Mouse (Mus musculus) spleen, postnatal 10 days (tissue): ENCODE results near the gene Eif2b5.
"Not testable (repeated sequence)": the region's sequence is repeated elsewhere in the genome, so short reads cannot be mapped to it uniquely, and the experiment has no call there.

ENCODE experiments used
- DNase-seq, 2 experiments: peaks; one replicate each; pipeline ENCODE4 v3.0.0; 2021 to 2022; ENCODE audit warnings: low spot score in 2 of 2

The Eif2b5 gene

DNA sequence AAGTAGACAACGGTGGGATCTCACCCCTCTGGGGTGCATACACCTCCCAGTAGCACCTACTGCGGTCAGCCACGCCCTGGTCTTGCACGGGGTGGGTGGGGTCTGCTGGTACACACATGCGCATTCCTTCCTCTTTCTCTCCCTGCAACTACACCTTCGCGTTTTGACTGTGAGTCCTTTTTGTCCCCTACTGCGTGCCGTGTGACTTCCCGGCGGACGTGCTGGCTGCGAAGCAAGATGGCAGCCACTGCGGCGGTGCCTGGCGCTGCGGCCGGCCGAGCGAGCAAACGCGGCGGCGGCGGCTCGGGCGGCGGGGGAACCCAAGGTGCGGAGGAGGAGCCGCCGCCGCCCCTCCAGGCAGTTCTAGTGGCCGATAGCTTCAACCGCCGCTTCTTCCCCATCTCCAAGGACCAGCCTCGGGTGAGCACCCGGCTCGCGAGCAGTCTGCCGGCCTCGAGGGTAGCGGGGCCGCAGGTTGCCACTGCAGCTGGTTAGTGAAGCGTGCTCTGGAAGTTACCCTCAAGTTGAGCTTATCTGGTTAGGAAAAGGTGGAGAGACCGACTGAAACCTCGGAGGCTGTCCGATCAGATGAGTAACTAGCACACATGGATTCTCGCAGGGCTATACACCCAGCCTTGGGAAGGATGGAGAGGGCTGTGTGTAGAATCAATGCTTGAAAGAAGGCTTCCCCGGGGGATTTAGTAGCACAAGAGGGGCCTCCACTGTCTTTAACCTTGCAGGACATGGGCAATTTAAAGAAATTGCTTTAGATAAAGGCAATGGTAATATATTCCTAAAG lies at the start of gene Eif2b5:
Gene Eif2b5, plus strand, starts transcription at position 141 of the 799 bp plus-strand sequence.
- peak; percentile 84 to 92 for DNase-seq

- DNase-seq: no peak
These were observed 46.8 kb upstream of the Eif2b5 start for GRCm38 (mm10) chr16:20451774-20452173.

GRCm38 (mm10) chr16:20454155-20454654 lies 44.4 kb upstream of the Eif2b5 start:
- no peak for DNase-seq

GRCm38 (mm10) chr16:20456106-20456505 lies 42.5 kb upstream of the Eif2b5 start:
- no peak for DNase-seq

GRCm38 (mm10) chr16:20458736-20459135 lies 39.9 kb upstream of the Eif2b5 start:
- DNase-seq: not testable (repeated sequence)

GRCm38 (mm10) chr16:20464725-20465124 lies 33.9 kb upstream of the Eif2b5 start:
- no peak for DNase-seq

DNA sequence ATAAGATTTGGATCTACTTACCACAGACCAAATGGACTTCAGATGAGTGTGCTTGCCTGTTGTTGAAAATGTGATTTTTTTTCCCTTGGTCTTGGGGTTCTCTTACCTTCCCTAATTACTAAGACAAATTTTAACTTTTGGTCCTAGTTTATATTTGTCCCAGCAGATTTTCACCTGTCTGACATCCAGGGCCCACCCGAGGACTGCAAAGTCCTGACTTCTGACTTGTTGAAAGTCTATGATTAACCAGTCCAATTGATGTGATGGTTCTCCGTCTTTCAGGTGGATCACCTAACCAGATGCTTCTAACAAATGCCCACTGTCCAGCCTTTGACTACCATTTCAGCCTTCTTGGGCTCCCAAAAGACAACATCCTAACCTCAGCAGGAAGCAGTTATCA lies 27.6 kb upstream of the Eif2b5 start:
- DNase-seq: no peak

DNA sequence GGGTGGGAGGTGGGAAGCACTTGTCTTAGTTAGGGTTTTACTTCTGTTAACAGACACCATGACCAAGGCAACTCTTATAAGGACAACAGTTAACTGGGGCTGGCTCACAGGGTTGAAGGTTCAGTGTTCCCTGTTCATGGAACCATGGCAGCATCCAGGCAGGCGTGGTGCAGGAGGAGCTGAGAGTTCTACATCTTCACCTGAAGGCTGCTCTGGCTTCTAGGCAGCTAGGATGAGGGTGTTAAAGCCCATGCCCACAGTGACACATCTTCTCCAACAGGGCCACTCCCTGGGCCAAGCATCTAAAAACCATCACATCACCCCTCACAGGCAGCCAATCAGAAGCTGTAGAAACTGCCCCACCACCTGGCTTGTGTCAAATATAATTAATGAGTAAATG lies 26.9 kb upstream of the Eif2b5 start:
- no peak for DNase-seq

- no peak for DNase-seq
These were observed 24.9 kb upstream of the Eif2b5 start for GRCm38 (mm10) chr16:20473748-20474147.

DNA sequence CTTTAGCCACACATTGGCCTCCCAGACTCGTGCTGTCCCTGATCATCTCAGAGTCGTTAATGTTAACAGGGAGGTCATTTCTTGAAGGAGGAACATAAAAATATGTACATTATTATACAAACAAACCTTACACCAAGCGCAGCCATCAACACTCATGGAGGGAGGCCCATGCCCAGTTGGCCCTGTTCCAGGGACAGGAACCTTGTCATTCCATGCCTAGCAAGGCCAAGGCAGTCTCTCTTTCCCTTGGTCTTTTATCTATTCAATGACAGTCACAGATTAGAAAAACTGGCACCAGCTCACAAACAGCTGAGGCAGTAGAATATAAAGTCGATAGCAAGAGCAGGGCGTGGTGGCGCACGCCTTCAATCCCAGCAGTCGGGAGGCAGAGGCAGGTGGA lies 24.4 kb upstream of the Eif2b5 start:
- no peak for DNase-seq

DNA sequence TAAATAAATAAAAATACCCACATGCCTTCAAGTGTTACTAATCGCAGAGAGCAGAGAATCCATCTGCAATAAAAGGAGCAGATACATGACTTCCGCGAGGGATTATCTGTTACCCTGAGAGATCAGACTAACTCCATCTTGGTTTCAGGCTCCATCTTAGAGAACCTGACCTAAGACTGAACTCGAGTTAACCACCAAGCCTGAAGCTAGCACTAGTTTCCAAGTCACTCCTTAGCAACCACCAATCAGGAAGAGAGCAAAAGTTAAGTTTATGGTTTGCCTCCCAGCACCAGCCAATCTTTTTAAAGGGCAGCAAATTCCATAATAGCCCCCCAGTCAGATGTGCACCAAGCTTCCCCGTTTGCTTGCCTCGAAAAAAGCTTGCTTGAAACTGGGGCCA lies 23.8 kb upstream of the Eif2b5 start:
- no peak for DNase-seq

GRCm38 (mm10) chr16:20475335-20475734 lies 23.3 kb upstream of the Eif2b5 start:
- DNase-seq: no peak

GRCm38 (mm10) chr16:20476857-20477256 lies 21.8 kb upstream of the Eif2b5 start:
- DNase-seq: no peak

DNA sequence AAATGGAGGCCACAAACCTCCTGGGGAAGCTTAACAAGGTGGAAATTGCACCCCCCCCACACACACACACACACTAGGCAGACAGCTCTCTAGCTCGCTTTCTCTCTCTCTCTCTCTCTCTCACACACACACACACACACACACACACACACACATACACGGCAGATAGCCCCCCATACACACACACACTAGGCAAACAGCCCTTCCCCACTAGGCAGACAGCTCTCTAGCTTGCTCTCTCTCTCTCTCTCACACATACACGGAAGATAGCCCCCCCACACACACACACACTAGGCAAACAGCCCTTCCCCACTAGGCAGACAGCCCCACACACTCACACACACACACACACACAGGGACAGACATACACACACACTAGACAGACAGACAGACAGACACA lies 21.3 kb upstream of the Eif2b5 start:
- no peak for DNase-seq

- DNase-seq: no peak
These were observed 20.1 kb upstream of the Eif2b5 start for GRCm38 (mm10) chr16:20478504-20478903.

DNA sequence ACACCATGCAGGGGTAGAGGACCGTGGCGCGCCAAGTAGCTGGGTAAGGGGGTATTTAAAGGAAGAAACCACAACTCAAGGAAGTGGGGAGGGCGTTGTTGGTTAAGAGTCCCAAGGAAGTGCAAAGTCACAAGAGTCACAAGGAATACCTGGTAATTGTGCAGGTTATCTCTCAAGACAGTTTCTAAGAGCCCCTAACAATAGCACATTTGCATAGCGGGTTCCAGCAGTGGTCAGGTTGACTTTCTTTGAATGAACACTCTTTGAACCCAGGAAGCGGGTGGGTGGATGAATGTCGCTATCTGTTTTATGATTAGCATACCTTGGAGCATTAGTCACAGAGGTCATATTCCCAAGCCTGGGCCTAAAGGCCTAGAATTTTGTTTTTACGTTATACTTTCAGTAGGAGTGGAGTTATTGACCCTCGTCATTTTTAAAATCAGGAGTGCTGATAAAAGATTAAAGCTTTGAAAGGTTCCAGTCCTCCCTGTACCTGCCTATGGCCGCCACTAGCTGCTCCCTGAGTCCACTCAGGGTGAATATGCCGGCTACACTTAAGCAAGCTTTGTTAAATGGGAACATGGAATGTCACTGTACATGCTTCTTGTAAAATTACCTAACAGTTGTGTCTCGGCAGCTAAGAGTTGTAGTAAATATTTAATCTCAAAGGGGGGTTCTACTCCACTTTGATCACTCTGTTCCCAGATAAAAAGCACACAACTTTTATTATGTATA lies 19.4 kb upstream of the Eif2b5 start:
- not testable (repeated sequence) for DNase-seq

DNA sequence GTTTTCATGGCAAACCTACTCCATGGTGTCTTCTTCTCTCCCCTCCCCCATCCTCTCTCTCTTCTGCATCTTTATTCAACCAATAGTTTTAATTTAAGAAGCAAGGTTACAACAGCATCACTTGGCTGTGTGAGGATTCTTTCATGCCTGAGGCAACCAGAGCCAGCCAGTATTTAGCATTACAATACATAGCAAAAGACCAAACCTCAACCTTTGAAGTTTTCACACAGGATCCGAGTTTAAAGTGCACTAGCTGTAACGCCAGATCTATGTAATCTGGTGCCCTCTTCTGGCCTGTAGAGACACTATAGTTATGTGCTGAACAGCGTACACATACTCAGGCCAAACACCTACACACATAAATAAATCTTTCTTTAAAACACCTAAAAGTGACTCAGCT lies 18.5 kb upstream of the Eif2b5 start:
- no peak for DNase-seq

GRCm38 (mm10) chr16:20481746-20482145 lies 16.9 kb upstream of the Eif2b5 start:
- DNase-seq: no peak

DNA sequence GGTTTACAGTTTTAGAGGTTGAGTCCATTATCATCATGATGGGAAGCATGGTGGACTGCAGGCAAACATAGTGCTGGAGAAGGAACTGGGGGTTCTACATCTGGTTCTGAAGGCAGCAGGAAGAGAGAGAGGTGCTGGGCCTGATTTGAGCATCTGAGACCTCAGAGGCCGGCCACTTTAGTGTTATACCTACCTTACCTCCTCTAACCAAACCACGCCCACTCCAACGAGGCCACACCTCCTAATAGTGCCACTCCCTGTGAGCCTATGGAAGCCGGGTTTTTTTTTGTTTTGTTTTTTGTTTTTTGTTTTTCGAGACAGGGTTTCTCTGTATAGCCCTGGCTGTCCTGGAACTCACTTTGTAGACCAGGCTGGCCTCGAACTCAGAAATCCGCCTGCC lies 14.9 kb upstream of the Eif2b5 start:
- DNase-seq: not testable (repeated sequence)

GRCm38 (mm10) chr16:20485061-20485460 lies 13.6 kb upstream of the Eif2b5 start:
- no peak for DNase-seq

DNA sequence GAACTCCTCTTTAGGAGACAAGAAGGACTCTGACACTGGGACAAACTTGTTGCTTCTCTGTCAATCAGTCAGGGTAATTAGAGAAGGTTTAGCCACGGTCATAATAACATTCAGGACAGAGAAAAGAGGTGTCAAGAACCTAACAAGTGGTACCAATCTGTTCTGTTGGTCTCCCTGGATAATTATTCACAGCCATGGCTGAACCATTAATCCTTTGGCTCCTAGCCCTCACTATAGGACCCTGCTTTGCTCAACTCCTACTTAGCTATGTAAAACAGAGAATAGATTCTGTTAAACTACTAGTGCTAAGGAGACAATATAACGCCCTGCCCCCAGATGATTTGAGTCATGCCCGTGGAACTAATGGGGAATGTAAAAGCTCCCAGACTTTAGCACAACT lies 12.6 kb upstream of the Eif2b5 start:
- no peak for DNase-seq

GRCm38 (mm10) chr16:20488151-20488550 lies 10.5 kb upstream of the Eif2b5 start:
- DNase-seq: no peak

DNA sequence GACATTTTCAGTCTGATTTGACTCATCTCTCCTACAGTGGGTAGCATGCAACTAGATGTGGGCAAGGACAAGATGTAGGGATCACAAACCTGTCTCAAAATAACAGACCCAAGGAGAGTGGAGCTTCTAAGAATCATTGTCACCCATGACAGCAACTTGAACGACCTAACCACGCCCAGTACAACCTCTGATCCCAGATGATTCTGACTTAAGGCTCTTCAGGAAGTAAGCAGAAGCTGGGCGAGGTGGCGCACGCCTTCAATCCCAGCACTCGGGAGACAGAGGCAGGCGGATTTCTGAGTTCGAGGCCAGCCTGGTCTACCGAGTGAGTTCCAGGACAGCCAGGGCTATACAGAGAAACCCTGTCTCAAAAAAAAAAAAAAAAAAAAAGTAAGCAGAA lies 9.9 kb upstream of the Eif2b5 start:
- DNase-seq: not testable (repeated sequence)
